Mouse (Mus musculus) forebrain, embryonic 15.5 days (tissue): ENCODE data around the gene Ugt1a7c. TPM values are rescaled to one million over a fixed set of nuclear protein-coding genes. Genes with fewer than 3 reads are reported as not detected.
"Not testable (repeated sequence)": the region's sequence is repeated elsewhere in the genome, so short reads cannot be mapped to it uniquely, and the experiment has no call there.

Source experiments
- ATAC-seq: fragments of 200-750 bp; cut with Nextera tagmentation; replicated peaks from 2 replicates; pipeline ENCODE4 v1.8.0; 2017; ENCODE audit warnings: mild to moderate bottlenecking, moderate TSS enrichment, moderate library complexity
- H3K27ac ChIP-seq: fragments of 300-500 bp; sonication (generic); replicated peaks from 2 replicates; pipeline ENCODE4 v1.5.1; 2015; ENCODE audit warnings: mild to moderate bottlenecking, inconsistent platforms
- H3K27me3 ChIP-seq: fragments of 300-500 bp; sonication (generic); 2 replicates; pipeline ENCODE4 v1.6.1; 2015; ENCODE audit warnings: inconsistent platforms
- H3K36me3 ChIP-seq: fragments of 300-500 bp; sonication (generic); 2 replicates; pipeline ENCODE4 v1.6.1; 2015; ENCODE audit warnings: mild to moderate bottlenecking, inconsistent platforms
- H3K4me1 ChIP-seq: fragments of 300-500 bp; sonication (generic); 2 replicates; pipeline ENCODE4 v1.6.1; 2015; ENCODE audit warnings: inconsistent platforms
- H3K4me2 ChIP-seq: fragments of 300-500 bp; sonication (generic); replicated peaks from 2 replicates; pipeline ENCODE4 v1.6.1; 2015; ENCODE audit warnings: mild to moderate bottlenecking, inconsistent platforms
- H3K4me3 ChIP-seq: fragments of 300-500 bp; sonication (generic); 2 replicates; pipeline ENCODE4 v1.5.1; 2015; ENCODE audit warnings: mild to moderate bottlenecking, inconsistent platforms
- H3K9ac ChIP-seq: fragments of 300-500 bp; sonication (generic); replicated peaks from 2 replicates; pipeline ENCODE4 v1.6.1; 2015; ENCODE audit warnings: mild to moderate bottlenecking, inconsistent platforms
- H3K9me3 ChIP-seq: fragments of 300-500 bp; sonication (generic); 2 replicates; pipeline ENCODE4 v1.6.1; 2016; ENCODE audit warnings: inconsistent platforms
- whole genome bisulfite sequencing: fragments of 180-500 bp; shearing (Covaris S2); methylation state at CpG from one replicate; pipeline ENCODE4 v1.1.7; 2015; ENCODE audit warnings: mixed read lengths; 5-methylcytosine and 5-hydroxymethylcytosine counted together
- polyA plus RNA-seq: library from polyadenylated mRNA; unstranded; fragments of >200 nt; fragmentation: Nextera tagmentation; extraction: Ambion mirVana; gene quantifications from 2 replicates; pipeline ENCODE4 v1.2.1, GENCODE M21; 2015

Ugt1a7c gene
- polyA plus RNA-seq, 1 experiment from 2014 or later, result 0.60 TPM

DNA sequence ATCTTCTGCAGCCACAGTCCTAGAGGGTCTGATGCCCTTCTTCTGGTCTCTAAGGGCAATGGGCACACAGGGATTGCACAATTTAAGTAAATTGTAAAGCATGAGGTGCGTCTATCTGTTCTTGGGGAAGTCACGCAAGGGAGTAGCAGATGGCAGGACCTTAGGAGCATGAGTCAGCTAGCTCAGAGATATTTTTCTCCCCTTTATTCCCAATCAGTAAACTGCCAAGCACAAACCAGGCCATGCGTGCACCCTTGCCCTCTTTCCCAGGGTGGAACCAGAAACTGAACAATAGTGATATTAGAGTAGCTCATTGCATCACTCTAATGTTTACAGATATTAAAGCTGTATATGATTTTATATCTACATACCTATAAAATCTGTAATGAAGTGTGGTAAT, 3.7 kb downstream of the Ugt1a7c start:
- not testable (repeated sequence) for H3K27me3 ChIP-seq, H3K9me3 ChIP-seq, ATAC-seq, H3K4me3 ChIP-seq, H3K36me3 ChIP-seq, H3K4me2 ChIP-seq, H3K4me1 ChIP-seq, H3K9ac ChIP-seq, H3K27ac ChIP-seq
- 93% methylated on average over 3 of the region's 3 CpGs for WGBS

DNA sequence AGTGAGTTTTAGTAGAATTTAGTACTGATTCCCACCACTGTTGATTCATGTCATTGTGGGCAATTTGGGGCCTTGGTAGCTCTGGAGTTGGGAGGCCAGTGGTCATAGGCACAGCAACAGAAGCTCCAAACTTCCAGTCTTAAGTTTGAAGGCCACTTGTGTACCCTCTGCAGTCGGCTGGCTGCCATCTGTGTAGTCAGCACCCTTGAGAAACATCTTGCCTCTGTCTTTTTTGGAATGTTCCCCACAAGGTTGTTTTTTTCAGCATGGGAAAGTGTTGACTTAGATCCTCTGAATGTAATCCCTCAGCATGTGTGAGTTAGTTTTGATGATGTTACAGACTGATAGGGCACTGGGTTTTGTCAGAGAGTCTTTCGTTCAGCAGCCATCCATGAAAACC, 4.8 kb downstream of the Ugt1a7c start:
- not testable (repeated sequence) for ATAC-seq, H3K9ac ChIP-seq, H3K27me3 ChIP-seq, H3K4me2 ChIP-seq, H3K4me1 ChIP-seq, H3K27ac ChIP-seq, H3K9me3 ChIP-seq, H3K4me3 ChIP-seq, H3K36me3 ChIP-seq
- 84% methylated on average over 2 of the region's 2 CpGs for WGBS

DNA sequence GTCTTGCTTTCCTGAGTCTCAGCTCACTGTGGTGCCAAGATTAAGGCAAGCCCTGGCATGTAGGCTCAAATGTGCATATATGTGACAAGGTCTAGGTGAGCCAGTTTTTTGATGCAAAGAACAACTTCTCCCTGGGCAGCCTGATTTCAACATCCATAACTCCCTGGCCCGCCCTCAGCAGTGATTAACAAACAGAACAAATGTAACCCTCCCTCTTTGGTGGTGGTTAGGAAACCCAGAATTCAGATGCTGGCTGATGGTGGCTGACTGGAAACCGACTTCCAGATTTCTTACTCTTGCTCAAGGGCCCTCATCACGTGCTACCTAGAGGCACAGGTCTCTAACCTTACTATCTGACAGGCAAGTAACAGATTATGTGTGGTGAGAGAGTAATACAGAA, 8.2 kb downstream of the Ugt1a7c start, which contains the start of gene Ugt1a6b:
Ugt1a6b (plus strand) TSS at position 234 of the 400 bp plus-strand sequence.
- H3K4me3 ChIP-seq, H3K27me3 ChIP-seq, H3K4me1 ChIP-seq, H3K9me3 ChIP-seq, ATAC-seq, H3K27ac ChIP-seq, H3K4me2 ChIP-seq, H3K36me3 ChIP-seq, H3K9ac ChIP-seq: not testable (repeated sequence)
- WGBS, result 77% methylated on average over 3 of the region's 3 CpGs

- H3K27ac ChIP-seq, H3K9ac ChIP-seq, H3K27me3 ChIP-seq, H3K9me3 ChIP-seq, H3K4me3 ChIP-seq, ATAC-seq, H3K4me1 ChIP-seq, H3K36me3 ChIP-seq, H3K4me2 ChIP-seq: not testable (repeated sequence)
- WGBS, result 85% methylated on average over 5 of the region's 5 CpGs
These were observed 9.0 kb downstream of the Ugt1a7c start for GRCm38 (mm10) chr1:88103697-88104468.

DNA sequence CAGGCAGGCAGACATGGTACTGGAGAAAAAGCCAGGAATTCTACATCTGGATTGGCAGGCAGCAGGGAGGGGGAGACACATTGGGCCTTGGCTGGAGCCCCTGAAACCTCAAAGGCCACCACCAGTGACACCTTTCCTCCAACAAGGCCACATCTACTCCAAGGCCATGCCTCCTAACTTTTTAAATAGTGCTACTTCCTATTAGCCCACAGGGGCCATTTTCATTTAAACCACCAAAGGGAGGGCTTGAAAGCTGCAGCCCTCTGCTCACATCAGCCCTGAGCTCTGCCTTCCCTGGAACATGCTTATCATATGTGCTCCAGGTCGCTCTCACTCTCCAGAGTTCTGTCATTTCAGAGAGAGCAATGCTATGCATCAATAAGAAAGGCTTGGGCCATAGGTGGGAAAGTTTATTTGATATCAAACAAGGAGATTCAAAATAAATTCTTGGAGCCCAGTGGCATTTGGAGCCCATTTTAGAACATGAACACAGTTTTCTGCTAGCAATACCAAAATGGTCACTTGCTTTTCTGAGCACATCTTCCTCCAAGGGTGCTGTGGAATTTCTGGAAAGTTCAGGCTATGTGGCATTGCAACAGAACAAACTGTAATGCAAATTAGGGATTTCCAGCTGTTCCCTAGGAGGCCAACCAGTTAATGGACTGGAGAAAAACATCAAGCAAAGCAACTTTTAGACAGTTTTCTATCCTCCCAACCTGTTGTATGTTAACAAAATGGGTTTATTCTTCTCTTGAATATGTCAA, 10.0 kb downstream of the Ugt1a7c start:
- Histone ChIP-seq H3K4me2 (no peak overlapping the region), H3K9ac (no peak overlapping the region), H3K36me3 (no peaks in the 10 kb centered on the region), H3K4me3 (no peak overlapping the region), H3K4me1 (no peaks in the 10 kb centered on the region), H3K27ac (no peak overlapping the region), H3K9me3 (no peaks in the 10 kb centered on the region), H3K27me3 (no peaks in the 10 kb centered on the region)
- ATAC-seq, result no peak
- WGBS, result 93% methylated on average over 1 of the region's 1 CpGs

DNA sequence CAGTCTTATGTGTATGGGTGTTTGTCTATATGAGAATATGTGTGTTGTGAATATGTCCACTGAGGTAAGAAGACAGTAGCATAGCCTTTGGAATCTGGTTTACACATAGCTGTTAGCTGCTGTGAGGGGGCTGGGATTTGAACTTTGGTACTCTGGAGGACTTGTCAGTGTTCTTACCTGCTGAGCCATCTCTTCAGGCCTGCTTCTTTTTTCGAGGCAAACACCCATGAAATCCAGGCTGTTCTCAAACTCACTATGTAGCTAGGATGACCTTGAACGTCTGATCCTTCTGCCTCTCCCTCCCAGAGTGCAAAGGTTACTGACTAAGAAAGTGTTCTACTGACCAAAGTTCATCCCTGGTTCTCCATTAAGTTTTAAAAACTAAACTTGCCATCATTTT, 10.8 kb downstream of the Ugt1a7c start:
- Histone ChIP-seq H3K4me3 (no peak overlapping the region), H3K4me2 (no peak overlapping the region), H3K36me3 (no peaks in the 10 kb centered on the region), H3K9ac (no peak overlapping the region), H3K9me3 (no peaks in the 10 kb centered on the region), H3K27me3 (no peaks in the 10 kb centered on the region), H3K4me1 (no peaks in the 10 kb centered on the region), H3K27ac (no peak overlapping the region)
- no peak for ATAC-seq
- 62% methylated on average over 2 of the region's 2 CpGs for WGBS

DNA sequence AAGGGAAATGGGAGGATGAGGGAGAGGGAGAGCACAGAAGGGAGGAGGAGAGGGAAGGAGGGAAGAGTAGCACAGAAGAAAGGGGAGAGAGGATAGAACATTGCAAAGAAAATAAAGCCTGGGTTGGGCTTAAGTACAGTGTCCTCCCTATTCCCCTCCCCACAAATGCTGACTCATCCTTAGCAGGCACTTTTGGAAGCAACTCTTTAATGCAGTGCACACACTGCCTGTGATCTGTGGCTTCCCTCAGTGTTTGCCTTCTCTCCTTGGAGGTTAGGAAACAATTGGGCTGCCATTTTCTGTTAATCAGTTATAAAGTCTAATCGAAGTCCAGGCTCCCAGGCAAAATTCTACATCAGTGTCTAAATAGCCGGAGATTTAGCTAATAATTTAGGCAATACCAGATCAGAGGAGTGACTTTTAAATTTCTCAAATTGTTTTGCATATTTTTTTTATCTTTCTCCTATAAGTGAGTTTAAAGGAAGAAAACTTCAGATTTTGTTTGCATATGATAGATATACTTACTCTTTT, 14.2 kb downstream of the Ugt1a7c start:
- not testable (repeated sequence) for H3K4me1 ChIP-seq, H3K27ac ChIP-seq, H3K36me3 ChIP-seq, H3K4me3 ChIP-seq, H3K9ac ChIP-seq, H3K27me3 ChIP-seq, H3K9me3 ChIP-seq, ATAC-seq, H3K4me2 ChIP-seq
- 84% methylated on average over 2 of the region's 2 CpGs for WGBS

DNA sequence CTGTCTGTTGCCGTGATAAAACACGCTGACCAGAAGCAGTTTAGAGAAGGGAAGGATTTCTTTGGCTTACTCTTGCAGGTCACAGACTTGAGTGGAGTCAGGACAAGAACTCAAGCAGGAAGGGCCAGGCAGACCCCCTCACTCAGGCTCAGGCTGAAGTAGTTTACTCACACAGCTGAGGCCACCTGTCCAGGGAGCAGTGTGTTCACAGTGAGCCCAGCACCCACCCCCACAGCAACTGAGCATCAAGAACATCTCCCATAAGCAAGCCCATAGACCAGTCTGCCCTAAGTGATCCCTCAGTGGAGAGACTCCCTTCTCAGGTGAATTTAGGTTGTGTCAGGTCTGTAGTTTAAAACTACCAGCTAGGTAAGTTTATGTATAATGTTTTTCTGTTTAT, 14.7 kb downstream of the Ugt1a7c start:
- H3K27me3 ChIP-seq, H3K27ac ChIP-seq, H3K9me3 ChIP-seq, H3K9ac ChIP-seq, ATAC-seq, H3K36me3 ChIP-seq, H3K4me1 ChIP-seq, H3K4me2 ChIP-seq, H3K4me3 ChIP-seq: not testable (repeated sequence)
- WGBS, result 81% methylated on average over 2 of the region's 2 CpGs

DNA sequence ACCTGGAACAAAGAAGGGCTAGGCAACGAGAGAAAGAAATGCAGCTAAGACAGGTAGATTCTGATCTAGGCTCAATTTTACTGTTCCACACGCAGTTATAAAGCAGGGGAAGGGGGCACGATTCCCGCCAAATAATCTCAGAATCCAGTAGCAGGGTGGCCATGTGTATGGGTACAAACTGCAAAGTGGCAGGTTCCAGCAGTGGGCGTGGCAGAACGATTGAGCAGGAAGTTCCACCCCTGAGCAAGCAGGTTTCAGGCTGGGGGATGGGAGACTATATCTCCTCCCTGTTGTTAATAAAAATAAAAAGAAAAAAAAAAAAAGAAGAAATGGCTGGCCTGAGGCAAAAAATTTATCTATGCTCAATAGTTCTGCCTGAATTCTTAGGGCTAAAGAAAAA, 17.9 kb downstream of the Ugt1a7c start:
- not testable (repeated sequence) for H3K27ac ChIP-seq, H3K27me3 ChIP-seq, H3K9ac ChIP-seq, H3K36me3 ChIP-seq, H3K4me2 ChIP-seq, H3K9me3 ChIP-seq, H3K4me1 ChIP-seq, H3K4me3 ChIP-seq, ATAC-seq
- WGBS, result 96% methylated on average over 6 of the region's 6 CpGs

GRCm38 (mm10) chr1:88120550-88120949, 25.7 kb downstream of the Ugt1a7c start:
- not testable (repeated sequence) for ATAC-seq, H3K9me3 ChIP-seq, H3K9ac ChIP-seq, H3K27me3 ChIP-seq, H3K4me3 ChIP-seq, H3K4me1 ChIP-seq, H3K27ac ChIP-seq, H3K36me3 ChIP-seq, H3K4me2 ChIP-seq
- WGBS, result 37% methylated on average over 4 of the region's 4 CpGs

DNA sequence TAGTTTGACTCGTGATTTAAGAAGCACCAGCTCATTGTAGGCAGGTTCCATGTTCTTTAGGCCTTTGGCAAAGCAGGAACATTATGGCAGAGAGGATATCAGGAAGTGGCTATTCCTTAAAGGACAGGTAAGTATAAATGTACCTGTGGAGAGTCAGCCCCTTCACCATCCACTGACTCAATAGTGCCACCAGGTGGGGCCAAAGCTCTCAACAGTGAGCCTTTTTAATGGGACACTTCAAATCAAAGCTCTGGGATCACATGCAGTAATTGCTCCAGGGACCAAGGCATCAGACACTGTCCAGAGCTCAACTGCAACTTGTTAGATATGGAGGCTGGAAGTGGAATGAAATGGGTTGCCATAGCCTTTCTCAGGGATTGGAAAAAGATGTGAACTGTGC, 26.7 kb downstream of the Ugt1a7c start:
- not testable (repeated sequence) for H3K27me3 ChIP-seq, H3K9me3 ChIP-seq, H3K9ac ChIP-seq, H3K4me1 ChIP-seq, H3K4me3 ChIP-seq, H3K36me3 ChIP-seq, ATAC-seq, H3K27ac ChIP-seq, H3K4me2 ChIP-seq
- WGBS, result no CpG with 5 or more reads among the region's 1 CpGs

- not testable (repeated sequence) for H3K9ac ChIP-seq, H3K9me3 ChIP-seq, H3K27ac ChIP-seq, H3K4me1 ChIP-seq, H3K4me3 ChIP-seq, ATAC-seq, H3K4me2 ChIP-seq, H3K27me3 ChIP-seq, H3K36me3 ChIP-seq
- WGBS, result 75% methylated on average over 4 of the region's 4 CpGs
These were observed 31.0 kb downstream of the Ugt1a7c start for GRCm38 (mm10) chr1:88125827-88126360.
